Mouse (Mus musculus) spleen, postnatal 36 days (tissue): Measurements from ENCODE around the gene Tex44.

Experiments
- DNase-seq, 2 experiments: peaks; one replicate each; pipeline ENCODE4 v3.0.0; 2022; ENCODE audit warnings: low spot score in 2 of 2, mixed read lengths in 1 of 2

Tex44 gene

GRCm38 (mm10) chr1:86447596-86448171, 21.6 kb downstream of the Tex44 start:
- no peak for DNase-seq

DNA sequence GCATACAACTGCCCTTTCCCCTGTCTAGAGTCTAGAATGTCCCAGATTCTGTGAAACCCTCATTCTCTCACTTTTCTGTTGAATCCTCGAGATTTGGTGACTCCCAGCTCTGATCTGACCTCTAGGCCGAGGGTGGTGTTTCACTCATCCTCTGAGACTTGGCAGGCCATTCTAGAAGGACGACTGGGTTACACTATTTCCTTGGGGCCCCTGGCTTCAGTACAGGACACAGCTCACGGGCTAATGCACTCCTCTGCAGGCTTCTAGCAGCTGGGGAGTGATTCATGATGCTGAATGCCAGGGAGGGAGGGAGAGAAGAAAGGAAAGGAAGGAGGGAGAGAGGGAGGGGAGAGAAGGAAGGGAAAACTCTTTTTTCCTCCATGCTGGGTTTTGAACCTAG, 22.1 kb downstream of the Tex44 start:
- no peak for DNase-seq

GRCm38 (mm10) chr1:86449966-86450365, 23.8 kb downstream of the Tex44 start:
- DNase-seq = no peak

DNA sequence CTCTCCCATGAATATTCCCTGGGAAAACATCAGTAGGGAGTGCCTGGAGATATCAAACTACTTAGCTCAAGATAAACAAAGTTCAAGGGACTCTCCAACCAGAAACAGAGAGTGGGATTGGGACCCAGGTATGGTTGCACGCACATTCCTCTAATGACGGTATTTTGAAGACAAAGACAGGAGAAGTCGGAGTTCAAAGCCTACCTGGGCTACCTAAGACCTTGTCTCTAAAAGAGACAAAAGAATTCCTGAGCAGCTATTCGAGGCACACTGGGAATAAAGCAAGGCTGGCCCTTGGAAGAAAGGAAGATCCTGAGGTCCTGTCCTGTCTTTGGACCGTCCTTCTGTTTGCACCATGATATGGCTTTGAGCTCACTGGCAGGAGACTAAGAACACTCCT, 26.6 kb downstream of the Tex44 start:
- no peak for DNase-seq

DNA sequence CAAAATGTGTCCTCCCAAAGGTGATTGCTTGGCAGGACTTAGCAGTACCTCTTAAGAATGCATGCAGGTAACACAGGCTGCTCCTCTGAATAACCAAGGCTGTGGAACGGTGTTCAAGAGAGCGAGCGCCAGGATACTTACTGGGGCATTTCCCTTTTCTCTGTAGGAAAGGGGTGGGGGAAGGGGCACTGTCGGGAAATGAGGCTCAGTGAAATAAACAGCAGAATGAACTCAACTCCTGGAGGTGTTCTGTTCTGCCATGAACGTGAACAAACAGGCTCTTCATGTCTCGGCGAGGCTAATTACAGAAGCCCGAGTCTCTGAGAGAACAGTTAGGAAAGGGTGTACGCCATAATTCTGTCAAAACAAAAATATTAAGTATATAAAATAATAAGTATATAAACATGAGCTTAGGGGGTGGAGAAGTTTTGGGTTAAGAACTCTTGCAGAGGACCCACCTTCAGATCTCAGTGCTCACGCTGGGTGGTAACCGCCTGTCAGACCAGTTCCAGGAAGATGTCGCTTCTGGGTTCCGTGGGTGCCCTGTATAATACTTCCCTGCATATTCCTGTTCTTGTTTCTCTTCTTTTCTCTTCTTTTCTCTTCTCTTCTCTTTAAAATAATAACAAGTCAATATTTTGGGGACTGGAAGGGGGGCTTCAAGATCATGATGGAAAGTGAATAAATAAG, 30.9 kb downstream of the Tex44 start:
- DNase-seq = no peak

DNA sequence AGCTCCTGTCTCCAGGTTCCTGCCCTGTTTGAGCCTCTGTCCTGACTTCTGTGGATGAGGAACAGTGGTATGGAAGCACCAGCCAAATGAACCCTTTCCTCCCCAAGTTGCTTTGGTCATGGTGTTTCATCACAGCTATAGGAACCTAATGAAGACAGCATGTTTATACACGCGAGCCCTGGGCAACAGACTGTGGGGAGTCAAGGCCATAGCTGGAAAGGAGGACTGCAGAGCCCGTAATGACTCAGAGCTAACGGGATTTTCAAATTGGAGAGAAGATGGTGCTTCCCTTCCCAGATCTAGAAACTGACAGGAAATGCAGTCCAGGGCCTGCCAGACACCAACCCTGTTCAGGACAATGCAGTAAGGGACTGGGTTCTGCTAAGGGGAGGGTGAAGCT, 33.2 kb downstream of the Tex44 start:
- no peak for DNase-seq

DNA sequence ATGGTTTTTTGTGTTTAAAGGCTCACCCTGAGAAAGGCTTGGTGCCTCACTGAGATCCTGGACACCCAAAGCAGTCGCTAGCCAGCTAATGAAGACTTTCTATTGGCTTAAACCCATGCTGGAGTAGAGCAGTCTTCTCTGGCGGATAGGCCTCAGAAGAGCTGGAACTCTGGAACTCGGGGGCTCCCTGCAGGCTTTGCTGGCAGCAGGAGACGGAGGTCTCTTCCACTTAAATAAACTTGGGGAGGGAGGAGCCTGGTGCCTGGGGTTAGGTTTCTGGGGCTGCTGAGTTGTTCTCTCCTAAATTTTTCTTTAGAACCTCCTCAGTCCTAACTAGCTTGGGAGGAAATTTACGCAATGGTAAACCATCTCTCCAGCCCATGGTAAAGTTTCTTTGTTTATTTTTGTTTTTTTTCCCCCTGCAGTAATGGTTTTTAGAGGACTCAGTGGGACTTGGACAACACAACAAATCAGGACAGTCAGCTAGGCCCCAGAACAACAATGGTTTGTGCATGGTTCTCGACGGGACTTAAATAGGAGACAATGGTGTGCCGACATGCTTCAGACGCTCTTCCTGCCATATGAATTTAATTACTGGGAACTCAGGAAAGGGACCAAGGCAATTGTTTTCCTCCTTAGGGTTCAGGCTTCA, 38.2 kb downstream of the Tex44 start:
- DNase-seq = no peak

DNA sequence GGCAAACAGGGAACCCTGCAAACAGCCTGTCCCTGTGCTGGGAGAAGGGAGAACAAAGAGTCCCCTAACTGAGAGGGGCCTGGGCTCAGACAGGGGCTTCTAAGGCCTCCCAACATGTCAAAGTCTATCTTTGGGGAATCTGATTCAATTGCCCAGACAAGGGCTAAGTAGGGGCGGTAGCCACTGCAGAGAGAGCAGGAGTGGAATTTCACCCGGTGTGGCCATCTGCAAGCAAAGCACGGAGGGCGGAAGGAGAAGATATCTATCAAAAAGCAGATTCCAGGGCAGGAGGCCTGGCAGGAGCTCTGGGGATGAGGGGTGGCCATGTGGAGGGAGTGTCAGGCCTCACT, 38.7 kb downstream of the Tex44 start:
- no peak for DNase-seq

- DNase-seq = peak in 1 of 2 experiments; percentile 14
Observed at GRCm38 (mm10) chr1:86467416-86467815, 41.3 kb downstream of the Tex44 start.

DNA sequence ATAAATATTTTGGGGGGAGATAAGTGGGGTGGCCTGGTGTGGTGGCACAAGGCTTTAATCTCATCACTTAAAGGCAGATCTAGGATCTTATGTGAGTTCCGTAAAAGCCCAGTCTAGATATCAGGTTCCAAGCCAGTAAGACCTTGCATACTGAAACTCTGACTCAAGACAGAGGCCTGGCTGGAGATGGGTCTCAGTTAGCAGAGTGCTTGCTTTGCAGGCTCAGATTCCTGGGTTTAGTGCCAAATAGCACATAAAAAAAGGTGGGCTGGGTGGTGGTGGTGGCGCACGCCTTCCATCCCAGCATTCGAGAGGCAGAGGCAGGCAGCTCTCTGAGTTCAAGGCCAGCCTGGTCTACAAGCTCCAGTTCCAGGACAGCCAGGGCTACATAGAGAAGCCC, 43.7 kb downstream of the Tex44 start:
- DNase-seq = no peak

DNA sequence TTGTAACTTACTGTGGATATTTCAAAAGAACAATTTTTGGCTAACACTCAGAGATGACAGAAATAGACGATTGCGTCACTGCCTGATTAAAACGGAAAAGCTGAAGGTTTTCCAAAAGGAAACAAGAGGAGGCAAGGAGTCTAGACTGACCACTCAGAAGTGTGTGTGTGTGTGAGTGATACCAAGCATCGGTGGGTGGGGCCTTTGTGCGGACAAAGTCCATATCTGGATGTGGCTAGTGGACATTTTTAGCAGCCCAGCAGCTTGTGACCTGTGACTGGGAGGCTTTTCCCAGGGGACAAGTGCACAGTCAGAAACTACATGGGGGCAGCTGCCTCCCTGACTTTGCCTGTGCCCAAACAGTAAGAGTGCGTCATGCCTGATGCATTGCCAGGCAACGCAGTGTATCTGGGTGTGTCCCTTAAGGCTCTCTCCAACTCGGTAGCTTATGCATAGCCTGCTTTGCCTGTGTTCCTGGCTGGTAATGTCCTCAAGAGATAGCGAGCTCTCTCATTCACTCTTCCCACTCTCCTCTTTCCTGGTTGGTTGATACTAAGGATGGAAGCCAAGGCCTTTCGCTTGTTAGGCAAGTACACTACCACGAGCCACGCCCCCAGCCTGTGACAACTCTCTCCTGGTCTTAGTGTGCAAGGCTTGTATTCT, 44.5 kb downstream of the Tex44 start:
- peak; percentile 71 to 72 for DNase-seq

- DNase-seq = peak; percentile 31 to 65
Observed at GRCm38 (mm10) chr1:86471504-86471961, 45.4 kb downstream of the Tex44 start.

DNA sequence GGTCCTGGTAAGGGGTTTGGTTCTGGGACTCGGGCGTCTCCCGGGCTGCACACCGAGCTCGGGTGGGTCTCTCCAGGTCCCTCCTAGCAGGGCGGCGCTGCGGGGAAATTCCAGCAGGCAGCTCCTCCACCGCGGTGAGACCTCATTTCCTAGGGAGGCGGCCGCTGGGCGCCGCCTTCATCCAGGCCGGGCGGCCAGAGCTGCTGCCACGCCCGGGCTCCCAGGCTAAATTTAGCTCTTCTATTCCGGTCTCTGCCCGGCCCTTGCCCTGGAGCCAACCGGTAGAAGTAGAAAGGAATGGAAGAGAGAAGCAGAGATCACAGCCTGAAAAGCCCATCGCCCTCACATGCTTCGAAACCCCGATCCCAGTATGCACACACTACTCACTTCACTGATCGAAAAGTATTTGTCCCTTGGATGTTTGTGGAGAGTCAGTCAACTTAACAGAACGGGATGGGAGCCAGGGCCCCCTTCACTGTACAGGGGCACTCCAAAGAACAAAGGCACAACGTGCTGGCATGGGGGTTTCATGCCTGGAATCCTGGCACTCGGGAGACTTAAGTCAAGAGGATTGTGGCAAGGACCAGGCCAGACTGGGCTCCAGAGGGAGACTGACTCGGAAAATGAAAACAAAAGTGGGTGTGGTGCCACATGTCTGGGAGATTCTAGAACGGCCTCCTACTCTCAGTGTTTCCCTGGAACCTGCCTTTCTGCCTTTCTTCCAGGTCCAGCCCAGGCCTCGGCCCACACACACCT, 46.2 kb downstream of the Tex44 start:
- peak; percentile 46 to 61 for DNase-seq

DNA sequence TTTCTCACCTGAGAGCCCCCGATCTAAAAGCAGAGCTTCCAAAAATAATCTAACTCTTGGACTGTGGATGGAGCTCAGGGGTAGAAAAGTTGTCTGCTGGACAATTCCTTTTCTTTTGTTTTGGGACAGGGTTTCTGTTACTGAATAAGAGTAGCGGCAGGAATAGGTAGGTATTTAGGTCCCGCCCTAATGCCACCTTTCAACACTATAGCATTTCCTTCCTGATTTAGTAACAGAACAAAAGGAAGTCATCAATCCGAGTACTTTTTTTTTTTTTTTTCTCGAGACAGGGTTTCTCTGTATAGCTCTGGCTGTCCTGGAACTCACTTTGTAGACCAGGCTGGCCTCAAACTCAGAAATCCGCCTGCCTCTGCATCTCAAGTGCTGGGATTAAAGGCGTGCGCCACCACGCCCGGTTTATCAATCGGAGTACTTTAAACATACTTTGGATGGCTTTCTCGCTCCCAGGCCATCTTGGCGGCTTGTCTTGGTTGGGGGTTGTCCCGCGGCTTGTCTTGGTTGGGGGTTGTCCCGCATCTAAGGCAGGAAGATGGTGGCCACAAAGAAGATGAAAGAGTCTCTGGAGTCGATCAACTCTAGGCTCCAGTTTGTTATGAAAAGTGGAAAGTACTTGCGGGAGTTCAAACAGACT, 47.1 kb downstream of the Tex44 start:
- DNase-seq = no peak
